Mouse (Mus musculus) v-Abl transformed pro-B cells (cell line): ENCODE measurements around the gene Gm20388.

Experiments used
- in situ Hi-C, 2 experiments: fragments of 400-800 bp; cut with MboI; formaldehyde crosslinking; loops; one replicate each; pipeline ENCODE4 v1.15.1; 2025; ENCODE audit not compliant: unreplicated experiment in 2 of 2

Gm20388 gene

GRCm38 (mm10) chr8:120728488-120729160, 818.0 kb downstream of the Gm20388 start:
- in situ Hi-C loops = loop anchor here (5.0 kb wide), 1 partner anchor 36 kb away; no protein-coding TSS in a partner anchor

- in situ Hi-C loops = loop anchor here in 1 of 2 experiments (5.0 kb wide), 1 partner anchor 66 kb away; no protein-coding TSS in a partner anchor
Measured at GRCm38 (mm10) chr8:120731582-120731981, 820.9 kb downstream of the Gm20388 start.

DNA sequence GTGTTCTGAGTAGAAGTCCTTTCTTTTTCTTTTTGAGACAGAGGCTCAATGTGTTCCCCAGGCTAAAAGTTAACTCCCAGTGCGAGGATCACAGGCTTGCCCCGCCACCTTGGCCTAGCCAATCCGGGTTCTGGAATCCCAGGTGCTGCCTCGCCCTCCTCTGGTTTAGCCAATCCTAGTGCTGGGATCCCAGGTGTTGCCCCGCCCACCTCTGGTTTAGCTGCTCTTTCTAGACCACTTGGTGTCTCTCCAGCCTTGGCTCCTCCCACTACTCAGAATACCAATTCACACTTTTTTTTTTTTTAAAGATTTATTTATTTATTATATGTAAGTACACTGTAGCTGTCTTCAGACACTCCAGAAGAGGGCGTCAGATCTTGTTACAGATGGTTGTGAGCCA, 821.4 kb downstream of the Gm20388 start:
- in situ Hi-C loops = loop anchor here in 1 of 2 experiments (5.0 kb wide), 1 partner anchor 65 kb away; no protein-coding TSS in a partner anchor

GRCm38 (mm10) chr8:120735770-120736481, 825.3 kb downstream of the Gm20388 start, which contains the start of gene Irf8:
Irf8 (plus strand) TSS chr8:120736358.
- in situ Hi-C loops = loop anchor here in 1 of 2 experiments (5.0 kb wide), 1 partner anchor 56 kb away; no protein-coding TSS in a partner anchor

DNA sequence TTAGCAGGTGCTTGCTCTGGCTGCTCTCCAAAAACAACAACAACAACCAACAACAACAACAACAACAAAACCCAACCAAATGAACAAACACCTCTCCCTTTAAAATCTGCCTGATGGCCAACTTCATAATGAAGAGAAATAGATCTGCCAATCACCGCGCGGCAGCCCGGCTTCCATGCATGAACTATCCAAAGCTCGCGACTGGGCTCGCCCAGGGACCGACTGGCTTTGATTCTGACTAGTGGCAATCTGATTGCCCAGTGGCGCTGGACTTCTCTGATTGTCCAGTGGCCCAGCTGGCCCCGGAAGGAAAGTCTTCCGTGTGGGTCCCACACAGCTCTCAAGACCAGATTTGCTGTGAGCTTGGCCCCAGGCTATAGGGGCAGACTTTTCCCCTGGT, 825.8 kb downstream of the Gm20388 start:
- in situ Hi-C loops = loop anchor here in 1 of 2 experiments (5.0 kb wide), 1 partner anchor 56 kb away; no protein-coding TSS in a partner anchor

DNA sequence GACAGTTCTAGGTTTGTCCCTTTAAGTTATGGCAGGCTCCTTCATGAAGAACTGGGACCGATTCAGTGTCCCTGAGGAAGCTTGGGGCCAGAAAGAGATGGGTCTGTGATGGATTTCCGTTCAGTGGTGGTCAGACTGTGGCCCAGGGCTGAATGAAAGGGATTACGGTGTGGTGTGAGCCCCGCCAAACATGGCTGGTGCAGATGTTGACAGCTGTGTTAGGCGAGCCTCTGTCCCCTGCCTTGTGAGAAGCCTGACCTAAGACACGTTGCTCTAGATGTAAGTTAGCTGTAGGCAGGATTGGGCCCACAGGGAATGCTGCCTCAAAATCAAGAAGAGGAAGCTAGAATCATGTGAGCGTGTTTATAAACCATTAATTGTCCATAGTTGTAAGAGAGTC, 826.5 kb downstream of the Gm20388 start:
- in situ Hi-C loops = loop anchor here in 1 of 2 experiments (5.0 kb wide), 1 partner anchor 55 kb away; no protein-coding TSS in a partner anchor

GRCm38 (mm10) chr8:120738771-120739170, 828.1 kb downstream of the Gm20388 start:
- in situ Hi-C loops = loop anchor here in 1 of 2 experiments (5.0 kb wide), 1 partner anchor 54 kb away; no protein-coding TSS in a partner anchor

DNA sequence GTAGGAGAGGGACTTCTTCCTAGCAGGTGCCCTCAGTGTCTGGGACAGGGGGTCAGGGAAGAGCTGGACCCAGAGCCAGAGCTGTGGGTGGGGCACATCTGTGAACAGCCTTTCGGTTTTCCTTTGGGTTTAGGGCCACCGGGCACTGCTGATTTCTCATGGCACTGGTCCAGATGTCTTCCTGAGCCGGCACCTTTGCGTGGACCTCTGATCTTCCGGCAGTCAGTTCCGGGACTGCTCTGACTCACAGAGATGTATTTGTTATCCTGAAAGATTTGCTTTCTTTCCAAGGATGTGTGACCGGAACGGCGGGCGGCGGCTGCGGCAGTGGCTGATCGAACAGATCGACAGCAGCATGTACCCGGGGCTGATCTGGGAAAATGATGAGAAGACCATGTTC, 828.9 kb downstream of the Gm20388 start:
- in situ Hi-C loops = loop anchor here in 1 of 2 experiments (5.0 kb wide), 1 partner anchor 53 kb away; no protein-coding TSS in a partner anchor

GRCm38 (mm10) chr8:120740579-120740978, 829.9 kb downstream of the Gm20388 start:
- in situ Hi-C loops = no loop called here

- in situ Hi-C loops = no loop called here
Measured at GRCm38 (mm10) chr8:120741001-120741400, 830.4 kb downstream of the Gm20388 start.

DNA sequence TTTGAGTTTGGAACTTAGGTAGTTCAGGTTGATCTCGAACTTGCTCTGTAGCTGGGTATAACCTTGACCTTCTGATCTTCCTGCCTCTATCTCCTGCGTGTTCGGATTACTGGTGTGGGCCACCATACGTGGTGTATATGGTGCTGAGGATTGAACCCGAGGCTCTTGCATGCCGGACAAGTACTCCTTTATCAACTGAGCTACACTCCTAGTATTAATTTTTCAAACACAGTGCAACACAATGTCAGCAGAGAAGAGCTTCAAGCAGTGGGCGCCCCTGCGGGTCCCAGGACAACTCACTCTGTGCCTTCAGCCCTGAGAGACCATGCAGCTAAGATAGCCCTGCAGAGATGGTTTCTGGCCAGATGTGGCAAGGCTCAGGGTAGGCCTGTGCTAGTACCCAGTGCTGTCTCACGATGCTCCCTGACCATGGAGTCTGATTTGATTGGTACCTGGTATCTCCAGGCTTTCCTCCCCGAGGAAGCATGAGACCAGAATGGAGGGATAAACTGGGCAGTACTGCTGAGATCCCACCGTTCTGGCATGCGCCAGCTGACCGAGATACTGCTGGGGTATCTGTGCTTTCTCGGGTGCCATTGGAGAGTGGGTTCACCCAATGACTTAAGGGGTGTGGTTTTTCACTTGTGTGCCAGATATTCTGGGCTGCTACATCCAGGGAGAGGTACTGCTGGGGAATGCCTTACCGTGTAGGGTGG, 831.3 kb downstream of the Gm20388 start:
- in situ Hi-C loops = no loop called here

- in situ Hi-C loops = no loop called here
Measured at GRCm38 (mm10) chr8:120743149-120743897, 832.7 kb downstream of the Gm20388 start.

GRCm38 (mm10) chr8:120743898-120744290, 833.3 kb downstream of the Gm20388 start:
- in situ Hi-C loops = no loop called here

- in situ Hi-C loops = no loop called here
Measured at GRCm38 (mm10) chr8:120744448-120744847, 833.8 kb downstream of the Gm20388 start.

DNA sequence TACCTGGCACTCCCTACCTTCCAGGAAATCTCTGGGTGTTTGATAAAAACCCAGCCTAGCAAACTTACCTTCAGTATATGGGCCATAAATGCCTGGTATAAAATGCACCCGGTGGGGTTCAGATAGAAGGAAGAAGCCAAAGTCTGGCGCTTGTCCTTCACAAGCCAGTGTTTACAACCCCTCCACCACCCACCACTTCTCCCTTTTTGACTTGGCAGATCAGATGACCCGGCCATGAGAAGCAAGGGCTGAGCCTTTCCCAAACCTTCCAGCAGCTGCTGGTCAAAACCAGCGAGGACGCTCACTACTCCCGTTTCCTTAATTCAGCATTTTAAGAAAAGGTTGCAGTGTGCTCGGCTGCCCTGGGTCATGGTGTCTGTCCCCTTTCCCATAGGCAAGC, 834.6 kb downstream of the Gm20388 start:
- in situ Hi-C loops = no loop called here

GRCm38 (mm10) chr8:120746007-120746701, 835.5 kb downstream of the Gm20388 start:
- in situ Hi-C loops = no loop called here

DNA sequence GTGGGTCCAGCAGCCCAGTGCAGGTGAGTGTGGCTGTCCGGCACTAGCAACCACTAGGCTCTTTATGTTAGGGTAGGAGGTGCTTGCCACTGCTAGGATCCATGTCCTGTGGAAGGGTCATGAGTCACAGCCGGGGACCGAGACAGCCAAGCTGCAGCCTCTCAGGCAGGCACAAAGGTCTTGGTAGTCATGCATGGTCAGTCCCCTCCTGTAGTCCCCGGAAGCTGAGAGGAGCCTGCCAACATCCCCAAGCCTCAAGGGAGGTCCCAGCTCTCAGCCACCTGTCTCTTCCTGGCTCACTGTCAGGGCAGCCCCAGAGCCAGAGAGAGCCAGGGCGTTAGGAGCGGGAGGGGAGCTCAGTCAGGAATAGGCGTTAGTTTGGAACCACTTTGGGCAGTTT, 836.6 kb downstream of the Gm20388 start:
- in situ Hi-C loops = no loop called here

- in situ Hi-C loops = loop anchor here in 1 of 2 experiments (5.0 kb wide), 1 partner anchor 42 kb away; no protein-coding TSS in a partner anchor
Measured at GRCm38 (mm10) chr8:120750616-120751015, 840.0 kb downstream of the Gm20388 start.
